Mouse (Mus musculus) cerebellum, adult 2 months (tissue): ENCODE results near the gene Ovol3.
"Not testable (repeated sequence)": the region's sequence is repeated elsewhere in the genome, so short reads cannot be mapped to it uniquely, and the experiment has no call there.

Experiments
- CTCF ChIP-seq: fragments of 200-500 bp; IDR thresholded peaks from 2 replicates; pipeline ENCODE4 v1.5.1; 2011; ENCODE audit warnings: low read depth, mild to moderate bottlenecking, control low read depth, low read length, moderate library complexity, borderline replicate concordance; ENCODE audit not compliant: insufficient read depth
- POLR2A ChIP-seq: fragments of 200-500 bp; IDR thresholded peaks from 2 replicates; pipeline ENCODE4 v1.6.1; 2011; ENCODE audit warnings: low read length, control low read depth, borderline replicate concordance; ENCODE audit not compliant: insufficient read depth

GRCm38 (mm10) chr7:30206364-30206763 is 29.2 kb downstream of the Ovol3 start:
- TF ChIP-seq CTCF, POLR2A: not testable (repeated sequence)
